Mouse (Mus musculus): ENCODE results near the gene Txndc12.

- TF ChIP-seq POLR2A (IDR thresholded peaks at IDR 0.05; ENCODE audit: low read depth, low read length) (no peak), CTCF (conservative IDR thresholded peaks at IDR 0.05; ENCODE audit: insufficient read depth, insufficient read length, low read depth, low read length) (no peak)
Observed at GRCm38 (mm10) chr4:108873746-108874145, 39.3 kb downstream of the Txndc12 start.
